Mouse (Mus musculus) left cerebral cortex, adult 2 months (tissue): Measurements from ENCODE around the gene Slc19a2. TPM values are rescaled to one million over a fixed set of nuclear protein-coding genes. Genes with fewer than 3 reads are reported as not detected.

Experiments
- DNase-seq, 2 experiments: peaks; one replicate each; pipeline ENCODE4 v3.0.0; 2021 to 2022; ENCODE audit warnings: low spot score in 2 of 2, mixed read lengths in 1 of 2; ENCODE audit errors: extremely low spot score in 1 of 2
- H3K27ac ChIP-seq: fragments of 200-600 bp; 2 replicates; pipeline ENCODE4 v1.8.1; 2022
- H3K4me3 ChIP-seq: fragments of 200-600 bp; 2 replicates; pipeline ENCODE4 v1.8.1; 2022
- CTCF ChIP-seq: fragments of 200-600 bp; IDR thresholded peaks from 2 replicates; pipeline ENCODE4 v1.8.1; 2022; ENCODE audit warnings: antibody characterized with exemption, mild to moderate bottlenecking, moderate library complexity
- intact Hi-C: fragments of 180-260 bp; cut with DNase I; formaldehyde crosslinking; loops from one replicate; pipeline ENCODE4 v1.15.1; 2025
- total RNA-seq, 2 experiments: library from RNA; stranded (reverse); gene quantifications; 2 replicates each; pipeline ENCODE4 v1.2.3; 2021

Gene Slc19a2
- total RNA-seq, 2 experiments from 2014 or later = 14.4 to 16.2 TPM

DNA sequence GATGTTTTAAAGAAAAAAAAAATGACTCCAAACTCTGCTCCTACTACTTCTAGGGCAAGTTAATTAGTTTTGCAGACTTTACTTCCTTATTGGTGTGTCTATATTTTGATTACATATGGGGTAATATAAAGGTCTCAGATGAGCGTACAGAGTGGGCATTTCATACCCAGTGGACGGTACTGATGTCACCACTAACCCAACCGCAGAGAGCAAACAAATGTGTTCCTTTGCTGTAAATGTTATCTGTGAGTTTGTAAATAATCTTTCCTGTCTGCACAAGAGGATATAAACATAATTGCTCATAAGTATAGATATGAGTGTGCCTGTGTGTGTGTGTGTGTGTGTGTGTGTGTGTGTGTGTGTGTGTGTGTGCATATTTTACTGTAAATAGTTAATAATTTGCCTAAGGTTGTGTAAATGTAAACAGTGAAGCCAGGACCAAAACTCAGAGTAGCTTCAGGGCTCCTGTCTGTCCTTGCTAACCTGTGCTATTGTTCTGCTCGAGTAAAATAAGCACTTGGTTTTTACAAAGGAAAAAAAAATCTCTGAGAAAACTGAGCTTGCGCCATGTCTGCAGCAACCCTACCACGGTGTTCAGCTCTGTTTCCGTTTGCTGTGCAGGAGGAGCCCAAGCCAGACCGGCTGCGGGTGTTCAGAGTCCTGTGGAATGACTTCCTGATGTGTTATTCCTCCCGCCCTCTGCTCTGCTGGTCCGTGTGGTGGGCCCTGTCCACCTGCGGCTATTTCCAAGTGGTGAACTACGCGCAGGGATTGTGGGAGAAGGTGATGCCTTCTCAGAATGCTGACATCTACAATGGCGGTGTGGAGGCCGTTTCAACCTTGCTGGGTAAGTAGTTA, 11.6 kb downstream of the Slc19a2 start:
- intact Hi-C loops = no loop called here
- no peak for TF ChIP-seq CTCF
- H3K4me3 ChIP-seq = no peak overlapping the region
- H3K27ac ChIP-seq = no peak overlapping the region
- DNase-seq = no peak

DNA sequence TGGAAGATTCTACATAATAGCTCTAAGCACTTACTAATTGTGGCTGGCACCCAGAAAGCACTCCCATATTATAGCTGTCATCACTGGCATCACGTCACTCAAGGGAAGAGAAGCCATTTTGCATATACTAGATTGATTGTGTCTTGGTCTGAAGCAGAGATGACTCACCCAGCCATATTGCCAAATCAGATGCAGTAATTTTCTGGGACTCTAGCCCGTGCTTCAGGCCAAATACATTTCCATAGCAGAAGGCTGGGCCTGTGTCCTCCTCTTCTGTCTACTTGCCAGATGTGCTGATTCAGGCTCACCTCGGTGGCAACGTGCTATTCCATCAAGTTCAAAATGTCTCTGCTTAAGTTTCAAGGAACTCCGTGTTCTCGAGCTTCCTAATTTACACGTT, 12.7 kb downstream of the Slc19a2 start:
- DNase-seq = no peak
- intact Hi-C loops = no loop called here
- TF ChIP-seq CTCF = no peak
- Histone ChIP-seq H3K27ac (no peak overlapping the region), H3K4me3 (no peak overlapping the region)

DNA sequence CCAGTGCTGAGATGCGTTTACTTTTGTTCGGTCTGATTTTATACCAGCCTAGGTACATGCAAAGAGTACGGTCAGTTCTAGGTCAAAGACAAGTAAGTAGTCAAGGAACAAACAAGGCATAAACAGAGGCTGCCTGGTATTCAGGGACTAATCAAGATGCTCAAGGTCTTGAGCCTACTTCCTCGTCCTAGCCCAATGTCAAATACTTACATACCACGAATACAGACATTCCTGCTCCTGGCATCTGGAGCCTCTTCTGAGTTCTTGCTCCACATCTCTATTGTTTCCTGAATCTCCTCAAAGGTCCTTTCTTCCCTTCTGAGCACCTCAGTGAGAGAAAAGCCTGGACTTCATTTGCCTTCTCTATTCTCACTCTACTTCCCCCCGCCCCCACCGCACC, 22.1 kb downstream of the Slc19a2 start:
- intact Hi-C loops = no loop called here
- no peak overlapping the region for H3K4me3 ChIP-seq
- TF ChIP-seq CTCF = no peak
- DNase-seq = no peak
- H3K27ac ChIP-seq = no peak overlapping the region

DNA sequence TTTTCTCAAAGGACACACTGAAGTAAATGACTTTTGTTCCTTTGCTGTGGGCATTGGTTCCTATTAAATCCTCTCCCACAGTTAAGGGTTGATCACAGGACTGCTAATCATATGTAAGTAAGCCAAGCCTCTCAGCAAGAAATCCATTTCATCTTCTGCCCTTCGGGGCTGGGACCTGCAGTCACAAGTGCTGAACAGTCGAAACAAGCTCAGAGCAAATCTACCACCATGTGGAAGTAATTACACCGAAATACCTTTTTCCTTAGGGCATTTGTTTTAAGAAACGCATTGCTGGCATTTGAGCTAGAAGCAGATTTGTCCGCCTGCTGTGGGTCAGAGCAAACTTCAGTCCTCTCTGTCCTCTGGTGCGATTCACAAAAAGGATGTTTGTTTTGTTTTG, 24.8 kb downstream of the Slc19a2 start:
- intact Hi-C loops = no loop called here
- no peak for DNase-seq
- H3K4me3 ChIP-seq = no peak overlapping the region
- H3K27ac ChIP-seq = no peak overlapping the region
- no peak for TF ChIP-seq CTCF

DNA sequence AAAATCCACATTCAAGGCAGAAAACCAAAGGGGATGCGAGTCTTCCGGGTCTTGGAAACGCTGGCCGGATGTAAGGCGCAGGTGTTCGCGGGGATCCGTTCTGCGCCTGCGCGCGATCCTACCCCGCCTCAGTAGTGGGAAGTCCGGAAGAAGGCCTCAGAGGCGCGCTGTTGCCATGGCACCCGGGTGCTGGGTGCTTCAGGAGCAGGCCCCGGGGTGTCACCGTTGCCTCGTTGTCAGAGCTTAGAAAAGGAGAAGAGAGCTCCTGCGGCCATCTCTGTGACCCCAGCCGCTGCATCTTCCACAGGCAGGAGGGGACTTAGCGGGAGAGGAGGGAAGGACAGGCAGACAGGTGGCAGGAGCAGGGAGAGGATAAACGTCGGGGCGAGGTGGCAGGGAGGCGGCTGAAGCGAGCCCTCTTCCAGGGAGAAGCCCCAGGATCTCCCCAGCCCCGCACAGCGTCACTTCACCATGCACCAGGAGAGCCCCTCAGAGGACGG, 26.7 kb downstream of the Slc19a2 start, which contains the start of gene Ccdc181:
Gene Ccdc181 (plus strand): TSS at position 131 of the 500 bp plus-strand sequence.
- no peak for TF ChIP-seq CTCF
- Histone ChIP-seq H3K4me3 (peak within 1 kb of the TSS; percentile 83), H3K27ac (peak within 1 kb of the TSS; percentile 83)
- DNase-seq = peak; percentile 94 to 95
- intact Hi-C loops = loop anchor here (1.0 kb wide), 1 partner anchor 26 kb away; the partner anchor contains the start of gene Slc19a2

DNA sequence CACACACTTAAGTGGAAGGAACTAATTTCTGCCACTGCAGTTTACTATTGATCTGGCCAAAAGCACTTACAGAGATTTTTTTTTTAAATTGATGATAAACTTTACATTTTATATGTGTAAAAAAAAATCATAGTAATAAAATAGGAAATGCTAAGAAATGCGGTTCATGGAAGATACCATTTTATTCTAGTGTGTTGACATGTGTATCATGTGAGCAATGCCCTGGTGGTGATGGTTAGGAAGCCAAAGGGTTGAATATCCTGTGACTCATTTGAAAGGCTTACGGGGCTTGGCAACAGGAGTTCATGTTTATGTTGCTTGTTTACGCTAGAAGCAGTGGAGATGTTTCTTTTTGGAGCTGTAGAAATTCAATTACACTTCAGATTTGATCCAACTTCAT, 27.7 kb downstream of the Slc19a2 start:
- DNase-seq = no peak
- Histone ChIP-seq H3K4me3 (no peak overlapping the region; the same call in 1 of the 2 replicates), H3K27ac (no peak overlapping the region)
- intact Hi-C loops = no loop called here
- TF ChIP-seq CTCF = no peak

DNA sequence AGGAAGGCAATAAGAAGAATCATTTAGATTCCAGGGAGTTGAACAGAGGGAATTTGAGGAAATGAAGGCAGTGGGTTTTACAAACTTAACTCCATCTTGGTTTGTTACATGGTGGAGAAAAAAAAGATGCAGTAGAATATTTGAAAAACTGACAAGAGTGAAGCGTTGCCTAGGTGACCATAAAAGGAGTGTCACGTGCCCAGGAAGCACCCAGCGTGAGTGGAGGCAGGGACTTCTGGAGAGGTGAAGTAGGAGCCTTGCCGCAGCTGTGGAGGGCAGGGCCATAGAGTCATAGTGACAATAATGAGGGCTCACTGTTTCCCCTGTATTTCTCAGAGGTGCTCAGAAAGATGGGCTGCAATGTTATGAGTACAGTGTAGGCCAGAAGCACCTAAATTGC, 30.5 kb downstream of the Slc19a2 start:
- TF ChIP-seq CTCF = no peak
- no peak overlapping the region for H3K4me3 ChIP-seq
- no peak for DNase-seq
- H3K27ac ChIP-seq = no peak overlapping the region
- intact Hi-C loops = no loop called here

DNA sequence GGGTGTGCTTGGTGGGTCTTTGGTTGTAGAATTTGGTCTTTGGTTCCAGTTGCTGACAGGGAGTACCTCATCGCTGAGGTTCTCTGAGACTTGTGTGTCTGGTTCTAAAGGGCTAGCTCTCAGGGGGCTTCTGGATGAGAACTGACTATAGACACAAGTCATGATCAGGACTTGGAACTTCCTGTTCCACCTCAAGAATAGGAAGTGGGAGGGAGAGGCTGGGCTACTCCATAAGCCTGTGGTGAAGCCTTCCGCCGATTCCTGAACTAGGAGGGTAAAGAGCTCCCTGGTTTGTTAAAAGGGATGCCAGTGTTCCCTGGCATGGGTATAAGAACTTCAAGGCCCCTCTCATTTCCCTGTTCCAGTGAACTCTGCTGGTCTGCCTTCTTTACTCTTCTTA, 35.2 kb downstream of the Slc19a2 start:
- TF ChIP-seq CTCF = no peak
- DNase-seq = no peak
- intact Hi-C loops = no loop called here
- no peak overlapping the region for H3K27ac ChIP-seq
- no peak overlapping the region for H3K4me3 ChIP-seq

DNA sequence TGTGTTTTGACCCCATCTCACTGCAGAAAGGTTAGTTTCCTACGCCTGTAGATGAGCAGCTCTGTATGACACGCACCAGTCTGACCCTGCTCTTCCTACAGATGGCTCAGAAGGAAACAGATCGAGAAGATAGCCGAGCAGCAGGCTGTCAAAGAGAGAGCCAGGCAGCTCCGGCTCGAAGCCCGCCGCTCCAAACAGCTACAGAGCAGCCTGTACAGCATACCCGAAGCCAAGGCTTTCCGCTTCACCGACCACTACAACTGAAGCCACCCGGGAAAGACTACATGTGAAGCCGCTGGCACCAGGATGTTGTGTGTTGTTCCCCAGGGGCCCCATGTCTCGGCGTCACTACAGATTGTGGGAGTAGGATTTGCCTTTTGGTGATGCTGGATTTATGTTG, 38.6 kb downstream of the Slc19a2 start:
- no peak for DNase-seq
- no peak overlapping the region for H3K4me3 ChIP-seq

DNA sequence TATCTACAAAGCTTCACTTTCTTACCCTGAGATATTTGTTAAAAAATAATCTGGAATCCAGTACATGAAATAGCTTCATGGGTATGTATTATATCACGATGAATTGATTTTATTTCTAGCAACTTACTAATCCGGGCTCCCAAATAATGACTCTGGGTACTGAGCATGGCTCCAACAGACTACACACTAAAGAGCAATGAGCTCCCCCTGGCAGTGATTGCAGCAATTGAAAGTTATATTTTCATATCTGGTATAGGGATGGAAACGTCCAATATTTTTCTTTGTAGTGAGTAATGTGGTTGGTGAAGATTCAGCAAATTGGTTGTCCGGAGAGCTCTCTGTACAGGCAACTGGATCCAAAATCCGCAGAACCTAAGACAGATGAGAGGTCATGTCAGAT, 43.2 kb downstream of the Slc19a2 start:
- intact Hi-C loops = no loop called here
- TF ChIP-seq CTCF = peak; percentile 24
- H3K4me3 ChIP-seq = no peak overlapping the region
- no peak overlapping the region for H3K27ac ChIP-seq
- no peak for DNase-seq

More for the DNA sequence above, 38.6 kb downstream of the Slc19a2 start:
- TF ChIP-seq CTCF = no peak
- no peak overlapping the region for H3K27ac ChIP-seq
- intact Hi-C loops = no loop called here

DNA sequence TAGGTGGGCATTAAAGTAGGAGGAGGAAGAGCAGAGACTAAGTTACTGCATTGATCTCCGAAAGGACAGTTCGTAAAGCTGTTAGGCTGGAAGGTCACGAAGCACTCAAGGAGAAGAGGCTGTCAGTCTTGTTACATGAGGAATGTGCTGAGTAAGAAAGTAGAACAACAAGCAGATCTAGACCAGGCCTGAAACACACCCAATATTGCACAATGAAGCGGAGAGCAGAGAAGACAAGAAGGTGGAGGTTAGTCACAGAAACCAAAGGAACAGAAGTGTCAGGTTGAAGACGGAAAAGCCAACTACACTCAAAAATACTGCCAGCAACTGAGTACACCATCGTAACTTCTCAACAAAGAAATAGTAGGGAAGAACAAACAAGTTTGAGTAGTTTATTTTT, 45.2 kb downstream of the Slc19a2 start:
- no peak for TF ChIP-seq CTCF
- no peak overlapping the region for H3K27ac ChIP-seq
- H3K4me3 ChIP-seq = no peak overlapping the region
- no peak for DNase-seq
- intact Hi-C loops = no loop called here

DNA sequence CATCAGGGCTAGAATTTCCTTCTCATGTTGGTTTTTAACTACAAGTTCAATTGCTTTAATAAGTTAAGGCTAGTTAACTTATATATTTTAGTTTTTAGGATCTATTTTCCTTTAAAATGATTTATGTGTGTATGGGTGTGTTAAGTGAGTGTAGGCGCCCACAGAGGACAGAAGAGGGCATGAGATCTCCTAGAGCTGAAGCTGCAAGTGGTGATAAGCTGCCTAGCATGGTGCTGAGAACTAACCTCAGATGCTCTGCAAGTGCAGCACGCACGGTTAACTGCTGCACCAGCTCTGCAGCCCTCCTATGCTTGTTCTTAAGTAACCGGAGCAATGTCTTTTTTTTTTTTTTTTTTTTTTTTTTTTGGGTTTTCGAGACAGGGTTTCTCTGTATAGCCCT, 47.6 kb downstream of the Slc19a2 start:
- intact Hi-C loops = no loop called here
- TF ChIP-seq CTCF = no peak
- Histone ChIP-seq H3K27ac (no peak overlapping the region), H3K4me3 (no peak overlapping the region)
- DNase-seq = no peak

DNA sequence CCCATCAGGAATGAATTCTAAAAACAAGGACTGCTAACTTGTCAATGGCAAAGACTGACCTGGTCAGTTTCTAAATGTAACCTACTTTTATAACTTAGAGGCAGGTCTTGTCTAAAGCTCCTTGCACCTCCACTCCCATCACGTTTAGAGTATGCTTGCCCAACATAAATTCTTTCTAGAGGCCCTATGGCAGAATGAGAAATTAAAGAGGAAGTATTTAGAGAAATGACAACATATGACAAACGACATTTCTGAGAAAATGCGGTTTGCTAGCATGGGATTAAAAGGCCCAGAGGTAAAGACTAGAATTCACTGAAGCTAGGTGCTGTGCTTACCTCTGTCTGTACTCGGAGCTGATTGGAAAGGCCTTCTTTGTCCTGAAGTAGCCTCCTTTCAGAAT, 53.1 kb downstream of the Slc19a2 start:
- intact Hi-C loops = no loop called here
- no peak overlapping the region for H3K27ac ChIP-seq
- TF ChIP-seq CTCF = no peak

More for the DNA sequence above, 53.1 kb downstream of the Slc19a2 start:
- DNase-seq = no peak
- no peak overlapping the region for H3K4me3 ChIP-seq
